Mouse (Mus musculus) heart, postnatal 0 days (tissue): Measurements from ENCODE around the gene Pid1.
"Not testable (repeated sequence)": the region's sequence is repeated elsewhere in the genome, so short reads cannot be mapped to it uniquely, and the experiment has no call there.

Source experiments
- CTCF ChIP-seq: IDR thresholded peaks from 2 replicates; pipeline ENCODE4 v1.5.1; 2016; ENCODE audit warnings: antibody characterized with exemption, control low read depth, low read depth
- EP300 ChIP-seq: IDR thresholded peaks from 2 replicates; pipeline ENCODE4 v1.6.1; 2016; ENCODE audit warnings: antibody characterized with exemption, low read depth

GRCm38 (mm10) chr1:84205746-84206145 is 158.2 kb downstream of the Pid1 start:
- not testable (repeated sequence) for TF ChIP-seq CTCF, EP300
